Mouse (Mus musculus): ENCODE measurements around the gene Tbkbp1.

DNA sequence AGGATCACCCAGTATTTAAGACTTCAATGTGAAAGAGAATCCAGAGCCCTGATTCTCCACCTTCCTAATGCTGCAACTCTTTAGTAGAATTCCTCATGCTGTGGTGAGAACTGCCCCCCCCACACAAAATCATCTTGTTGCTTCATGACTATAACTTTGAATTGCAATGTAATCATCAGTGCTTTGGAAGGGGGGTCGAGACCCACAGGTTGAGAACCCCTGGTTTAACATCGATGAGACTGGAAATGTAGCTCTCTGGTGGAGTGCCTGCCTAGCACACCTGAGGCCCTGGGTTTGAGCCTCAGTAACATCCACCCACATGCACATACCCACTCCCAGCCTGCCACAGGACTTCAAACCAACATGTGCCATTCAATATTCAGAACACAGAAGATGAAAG is 56.7 kb downstream of the Tbkbp1 start:
- TF ChIP-seq CTCF (IDR thresholded peaks at IDR 0.05; ENCODE audit: control insufficient read depth, insufficient read depth, low read length) (no peak), POLR2A (IDR thresholded peaks at IDR 0.05; ENCODE audit: borderline replicate concordance, control insufficient read depth, low read depth, low read length) (no peak)
